ENCODE assay signal across 11 mouse cellular contexts in the genomic region with DNA sequence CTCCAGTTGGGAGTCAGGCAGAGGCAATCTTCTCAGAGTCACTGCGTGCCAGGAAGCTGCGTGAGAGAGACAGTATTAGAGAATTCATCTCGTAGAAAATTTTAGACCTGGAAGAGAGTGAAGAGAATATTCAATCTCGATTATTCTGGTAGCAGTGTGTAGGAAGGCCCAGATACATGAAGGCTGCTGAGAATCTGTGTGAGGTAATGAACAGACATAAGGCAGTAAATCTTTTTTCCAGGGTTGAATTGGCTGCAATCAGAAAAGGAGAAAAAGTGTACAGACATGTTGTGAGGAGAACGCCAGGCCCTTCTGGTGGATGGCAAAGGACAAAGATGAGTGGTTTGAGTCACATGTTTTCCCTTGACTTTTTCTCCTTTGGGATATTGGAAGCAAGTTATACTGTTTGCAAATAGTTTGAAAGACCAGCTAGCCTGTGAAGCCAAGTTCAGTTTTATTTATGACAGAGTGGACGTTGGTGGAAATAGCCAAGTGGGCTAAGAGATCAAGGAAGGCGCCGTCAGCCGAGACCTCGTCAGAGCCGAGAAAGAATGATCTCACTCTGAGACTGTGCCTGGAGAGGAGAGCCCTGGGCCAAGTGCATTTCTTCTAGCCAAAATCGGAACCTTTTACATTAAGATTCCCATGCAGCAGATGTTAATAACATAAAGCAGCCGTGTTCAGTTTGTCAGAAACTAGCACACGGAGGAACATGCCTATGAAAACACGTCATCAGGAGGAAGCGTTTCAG. TPM values are rescaled to one million over a fixed set of nuclear protein-coding genes. Genes with fewer than 3 reads are reported as not detected.
DNase-seq lines count a peak whose midpoint lies in the region; ATAC-seq and TF ChIP-seq lines count a peak whose summit lies in the region.
"Had no signal": no experiment of that assay in that cellular context is flagged by ENCODE, and none has a peak within 500 bp of the region (broad histone marks: within the 10 kb centered on the region; RNA-seq: fewer than 3 reads in every experiment).

No protein-coding gene starts in this region.

- DNase-seq in adrenal gland, adult (ENCODE audit: inconsistent age in 2 of 2, low spot score in 1 of 2) = peak; percentile 84 to 93
- DNase-seq in adrenal gland, adult 18-20 months (ENCODE audit: low spot score in 2 of 2) = no peak
- peak; percentile 81 for DNase-seq in lung, embryonic 14.5 days
- no peak for DNase-seq in lung, postnatal 25 days (ENCODE audit: low spot score)
- DNase-seq in heart, postnatal 0 days (ENCODE audit: low spot score) = no peak
- DNase-seq in natural killer cell, adult 2 months (ENCODE audit: low spot score in 2 of 2) = no peak
- DNase-seq: embryo, embryonic 11 days; kidney, adult 2 months had no signal

- peak; percentile 75 for ATAC-seq in lung, embryonic 14.5 days (ENCODE audit: insufficient read depth)
- ATAC-seq in heart, postnatal 0 days (ENCODE audit: insufficient read depth, low read depth) = peak; percentile 50
- ATAC-seq in stomach, embryonic 14.5 days (ENCODE audit: insufficient number of reproducible peaks, insufficient read depth, low FRiP score, low read depth) = no peak
- ATAC-seq in erythroid progenitor cell, adult 5-6 weeks (replicated peaks; ENCODE audit: low FRiP score, poor library complexity, severe bottlenecking) = no peak

- H3K36me3 ChIP-seq in lung, embryonic 14.5 days (ENCODE audit: insufficient read depth) = peaks cover 3% of the 10 kb centered on the region; the same call in 1 of the 2 replicates
- H3K36me3 ChIP-seq in heart, postnatal 0 days (replicated peaks; ENCODE audit: control insufficient read depth, insufficient read depth, low read length) = peaks cover 3% of the 10 kb centered on the region; the same call in 1 of the 2 replicates
- no peaks in the 10 kb centered on the region for H3K36me3 ChIP-seq in stomach, embryonic 14.5 days (ENCODE audit: control insufficient read depth, insufficient read depth, low read length)

- WGBS in lung, embryonic 14.5 days = 61% methylated on average over 16 of the region's 16 CpGs
- 75% methylated on average over 16 of the region's 16 CpGs for WGBS in heart, postnatal 0 days
- 78% methylated on average over 16 of the region's 16 CpGs for WGBS in stomach, embryonic 14.5 days

- no peaks in the 10 kb centered on the region for H3K9me3 ChIP-seq in lung, embryonic 14.5 days (ENCODE audit: low read depth, low read length)
- H3K9me3 ChIP-seq in heart, postnatal 0 days (replicated peaks; ENCODE audit: control insufficient read depth, low read length) = no peaks in the 10 kb centered on the region
- no peaks in the 10 kb centered on the region for H3K9me3 ChIP-seq in stomach, embryonic 14.5 days (ENCODE audit: control insufficient read depth, low read depth, low read length)

- no peak overlapping the region for H3K4me3 ChIP-seq in lung, embryonic 14.5 days (ENCODE audit: low read depth, low read length)
- H3K4me3 ChIP-seq in heart, postnatal 0 days (ENCODE audit: low read depth, low read length) = no peak overlapping the region
- H3K4me3 ChIP-seq in stomach, embryonic 14.5 days (ENCODE audit: low read depth, low read length) = no peak overlapping the region

- no peaks in the 10 kb centered on the region for H3K27me3 ChIP-seq in lung, embryonic 14.5 days (ENCODE audit: insufficient read depth, low read length)
- H3K27me3 ChIP-seq in heart, postnatal 0 days (ENCODE audit: control insufficient read depth, insufficient read depth, low read length) = no peaks in the 10 kb centered on the region
- no peaks in the 10 kb centered on the region for H3K27me3 ChIP-seq in stomach, embryonic 14.5 days (ENCODE audit: control insufficient read depth, insufficient read depth, low read length)

- H3K27ac ChIP-seq in lung, embryonic 14.5 days (ENCODE audit: low read depth) = peak overlapping the region; percentile 39; the same call in 1 of the 2 replicates
- peak overlapping the region; percentile 28; the same call in 1 of the 2 replicates for H3K27ac ChIP-seq in heart, postnatal 0 days (ENCODE audit: low read depth)
- peak overlapping the region; percentile 33; the same call in 1 of the 2 replicates for H3K27ac ChIP-seq in stomach, embryonic 14.5 days (ENCODE audit: low read length)

- H3K4me2 ChIP-seq in lung, embryonic 14.5 days = no peak overlapping the region
- H3K4me2 ChIP-seq in heart, postnatal 0 days (ENCODE audit: low read depth, low read length) = no peak overlapping the region
- no peak overlapping the region for H3K4me2 ChIP-seq in stomach, embryonic 14.5 days (replicated peaks; ENCODE audit: low read depth, low read length)
- H3K4me2 ChIP-seq: midbrain, embryonic 11.5 days had no signal

- no peak for TF ChIP-seq CTCF in lung, embryonic 14.5 days (IDR thresholded peaks at IDR 0.05; ENCODE audit: low read depth)
- TF ChIP-seq CTCF in heart, postnatal 0 days (IDR thresholded peaks at IDR 0.05; ENCODE audit: low read depth) = no peak

- TF ChIP-seq EP300 in heart, postnatal 0 days (IDR thresholded peaks at IDR 0.05; ENCODE audit: low read depth) = no peak

- peaks cover 4% of the 10 kb centered on the region; the same call in 1 of the 2 replicates for H3K4me1 ChIP-seq in lung, embryonic 14.5 days (ENCODE audit: insufficient read depth)
- peaks cover 18% of the 10 kb centered on the region for H3K4me1 ChIP-seq in heart, postnatal 0 days (ENCODE audit: control insufficient read depth, insufficient read depth)
- peaks cover 9% of the 10 kb centered on the region; the same call in 1 of the 2 replicates for H3K4me1 ChIP-seq in stomach, embryonic 14.5 days (ENCODE audit: control insufficient read depth, insufficient read depth, low read length)

- no peak overlapping the region for H3K9ac ChIP-seq in lung, embryonic 14.5 days
- no peak overlapping the region for H3K9ac ChIP-seq in heart, postnatal 0 days (replicated peaks; ENCODE audit: low read depth, low read length)
- no peak overlapping the region for H3K9ac ChIP-seq in stomach, embryonic 14.5 days (replicated peaks; ENCODE audit: low read depth, low read length)

RNA-seq across cellular contexts. Expression of a gene that starts 11.8 kb away (rescaled TPM):
- total RNA-seq in adrenal gland, adult 18-20 months (2021) = 100 to 1,000 TPM; 105 to 174 TPM
- polyA plus RNA-seq in lung, embryonic 14.5 days (2014; fragmentation: Nextera tagmentation; extraction: Ambion mirVana) = 9.0 and 10.3 TPM in 2 replicates
- total RNA-seq in heart, postnatal 0 days (2014; rRNA removed; ENCODE audit: low replicate concordance) = 14.4 and 24.0 TPM in 2 replicates
- 2.7 and 3.2 TPM in 2 replicates for polyA plus RNA-seq in heart, postnatal 0 days (2015; fragmentation: Nextera tagmentation; extraction: Ambion mirVana)
- 16.1 and 19.5 TPM in 2 replicates for polyA plus RNA-seq in stomach, embryonic 14.5 days (2014; fragmentation: Nextera tagmentation; extraction: Ambion mirVana)
- 8.0 and 10.1 TPM in 2 replicates for total RNA-seq in erythroid progenitor cell, adult 5-6 weeks (2015; ENCODE audit: low replicate concordance)
- total RNA-seq in erythroid progenitor cell, adult 5-6 weeks (2017; ENCODE audit: low replicate concordance) = 10.3 and 13.1 TPM in 2 replicates

Comparison
In these comparisons a context has a peak if more than half of its experiments do, and no peak if none do; other contexts are left out.
1. DNase-seq: peak in adrenal gland, adult (2 of 2) and lung, embryonic 14.5 days (single experiment); none in adrenal gland, adult 18-20 months (0 of 2), lung, postnatal 25 days (single experiment), heart, postnatal 0 days (single experiment) and natural killer cell, adult 2 months (0 of 2).
2. ATAC-seq: peak in lung, embryonic 14.5 days (single experiment) and heart, postnatal 0 days (single experiment); none in stomach, embryonic 14.5 days (single experiment) and erythroid progenitor cell, adult 5-6 weeks (single experiment).
3. Peak in every context shown above with its lines, with median percentiles within 50 percentile points of each other: H3K27ac ChIP-seq.